Comparison of ENCODE assay signal across 1 mouse cellular context in the genomic region with DNA sequence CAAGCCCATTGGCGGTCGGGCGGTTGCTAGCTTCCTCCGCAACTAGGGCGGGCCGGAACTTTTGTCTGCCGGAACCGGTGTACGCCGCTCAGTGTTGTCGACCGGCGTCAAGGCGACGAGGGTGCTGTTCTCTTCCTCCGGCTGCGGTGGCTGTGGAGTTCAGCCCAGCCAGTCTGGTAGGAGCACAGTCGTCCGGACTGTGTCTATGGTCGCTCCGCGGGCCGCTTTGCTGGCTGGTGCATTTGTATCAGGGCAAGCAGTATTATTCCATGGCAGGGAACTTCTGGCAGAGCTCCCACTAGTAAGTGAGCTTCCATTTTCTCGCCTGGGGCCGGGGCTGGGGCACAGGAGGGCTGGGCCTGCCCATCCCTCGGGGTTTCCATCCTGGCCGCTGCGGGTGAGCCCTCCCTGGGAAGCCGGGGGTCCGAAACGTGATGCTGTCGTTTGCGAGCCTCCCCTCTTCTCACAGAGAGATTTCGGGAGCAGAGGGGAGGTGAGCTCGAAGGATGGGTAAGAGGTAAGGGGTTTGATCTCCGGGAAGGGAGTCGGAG.
TF ChIP-seq lines count a peak whose summit lies in the region.

TSS of gene Ccnc (plus strand) at position 87 of the 551 bp plus-strand sequence.

TF ChIP-seq in myocyte, 11 proteins besides CTCF, POLR2A, EP300 and RAD21 (continued from another document):
- TF ChIP-seq MYOG (IDR thresholded peaks at IDR 0.05; ENCODE audit: control insufficient read depth in 1 of 3, insufficient read depth in 1 of 3, insufficient read length in 2 of 3, low read depth in 2 of 3) (peak in 2 of 3 experiments; percentile 39 to 58), POLR2AphosphoS2 (IDR thresholded peaks at IDR 0.05; ENCODE audit: insufficient read length, low read depth) (peak; percentile 98), MAX (IDR thresholded peaks at IDR 0.05; ENCODE audit: low read depth) (no peak), CEBPB (IDR thresholded peaks at IDR 0.05; ENCODE audit: insufficient read depth, poor library complexity, severe bottlenecking) (no peak)
